Mouse (Mus musculus) thymus, postnatal 10 days (tissue): Measurements from ENCODE around the gene Trim2.

ENCODE experiments used
- DNase-seq, 2 experiments: peaks; one replicate each; pipeline ENCODE4 v3.0.0; 2021; ENCODE audit warnings: low spot score in 2 of 2

Gene Trim2

DNA sequence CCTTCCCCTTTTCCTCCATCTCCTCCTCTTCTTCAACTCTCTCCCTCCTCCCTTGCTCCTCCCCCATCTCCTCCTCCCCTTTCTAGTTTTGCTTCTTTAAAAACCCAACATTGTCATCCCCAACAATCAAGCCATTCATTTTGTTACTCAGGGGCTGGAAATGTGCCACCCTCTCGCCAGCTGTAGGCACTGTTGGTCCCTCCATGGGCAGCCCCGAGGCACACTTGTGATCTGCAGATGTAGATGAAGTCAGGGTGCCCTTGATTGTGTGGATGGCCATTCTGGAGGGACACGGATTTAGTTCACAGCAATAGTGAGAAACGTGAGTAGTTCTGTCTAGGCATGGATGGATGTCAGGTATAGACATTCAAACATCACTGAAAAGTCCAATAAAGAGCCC lies 17.7 kb downstream of the Trim2 start:
- DNase-seq: no peak

DNA sequence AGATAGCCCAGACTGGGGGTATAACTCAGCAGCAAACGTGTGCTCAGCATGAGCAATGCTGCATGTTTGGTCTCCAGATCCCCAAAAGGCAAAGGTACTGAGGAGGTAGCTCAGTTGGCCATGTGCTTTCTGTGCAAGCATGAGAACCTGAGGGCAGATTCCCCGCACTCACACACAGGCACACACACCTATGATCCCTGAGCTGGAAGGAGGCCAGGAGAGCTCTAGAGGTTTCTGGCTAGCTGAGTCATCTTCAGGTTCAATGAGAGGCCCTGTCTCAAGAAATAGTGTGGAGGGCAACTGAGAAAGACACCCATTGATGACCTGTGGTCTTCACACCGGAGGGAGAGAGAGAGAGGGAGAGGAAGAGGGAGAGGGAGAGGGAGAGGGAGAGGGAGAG lies 19.4 kb downstream of the Trim2 start:
- DNase-seq: no peak

DNA sequence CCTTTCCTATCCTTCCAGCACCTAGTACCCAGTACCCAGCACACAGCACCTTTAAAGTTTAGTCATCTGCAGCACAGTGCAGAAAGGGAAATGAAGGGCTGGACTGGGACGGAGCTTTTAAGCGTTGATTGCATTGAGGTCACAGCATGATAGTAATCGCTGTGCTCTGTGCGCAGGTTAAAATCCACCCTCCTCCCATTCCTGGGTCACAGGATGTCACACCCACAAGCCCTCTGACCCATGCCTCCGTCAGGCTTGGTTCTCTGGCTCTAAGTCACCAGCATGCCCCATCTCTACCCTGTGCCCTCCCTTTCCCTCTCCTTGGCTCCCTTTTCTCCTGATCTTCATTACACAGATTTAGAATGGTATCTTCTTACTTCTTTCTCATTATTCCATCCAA lies 20.4 kb downstream of the Trim2 start:
- DNase-seq: no peak

DNA sequence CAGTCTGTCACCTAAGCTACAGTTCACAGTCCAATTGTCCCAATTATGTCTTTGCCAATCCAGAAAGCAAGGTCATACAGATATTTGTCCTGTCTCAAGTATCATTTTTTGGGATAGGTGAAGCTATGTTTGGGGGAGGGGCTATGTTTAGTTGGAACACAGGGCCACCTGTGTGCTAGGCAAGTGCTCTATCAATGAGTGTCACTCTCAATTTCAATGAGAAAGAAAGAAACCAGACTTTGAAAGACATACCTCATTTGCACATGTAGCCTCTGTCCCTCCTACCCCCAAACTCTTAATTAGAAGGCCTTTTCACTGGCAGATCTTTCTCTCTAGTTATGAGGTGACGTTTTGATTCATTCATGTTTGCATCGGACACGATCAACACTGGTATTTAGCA lies 21.9 kb downstream of the Trim2 start:
- no peak for DNase-seq

DNA sequence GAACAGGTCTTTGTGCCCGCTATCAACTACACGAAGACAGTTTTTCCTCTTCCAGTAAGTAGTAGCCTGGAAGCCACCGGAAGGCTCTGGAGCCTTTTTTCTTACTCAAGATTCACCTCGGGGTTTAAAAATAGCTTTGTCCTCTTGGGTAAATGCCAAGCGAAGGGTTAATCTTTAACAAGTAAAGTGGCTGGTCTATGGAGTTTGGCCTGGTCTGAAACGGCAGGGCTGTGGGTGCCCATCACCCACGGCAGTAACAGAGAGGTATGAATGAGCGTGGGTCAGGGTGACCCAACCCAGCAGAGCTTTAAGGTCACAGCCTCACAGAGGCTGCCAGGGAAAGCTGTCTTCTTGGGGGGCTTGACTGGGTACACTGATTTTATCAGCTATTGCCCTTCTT lies 23.2 kb downstream of the Trim2 start:
- no peak for DNase-seq

DNA sequence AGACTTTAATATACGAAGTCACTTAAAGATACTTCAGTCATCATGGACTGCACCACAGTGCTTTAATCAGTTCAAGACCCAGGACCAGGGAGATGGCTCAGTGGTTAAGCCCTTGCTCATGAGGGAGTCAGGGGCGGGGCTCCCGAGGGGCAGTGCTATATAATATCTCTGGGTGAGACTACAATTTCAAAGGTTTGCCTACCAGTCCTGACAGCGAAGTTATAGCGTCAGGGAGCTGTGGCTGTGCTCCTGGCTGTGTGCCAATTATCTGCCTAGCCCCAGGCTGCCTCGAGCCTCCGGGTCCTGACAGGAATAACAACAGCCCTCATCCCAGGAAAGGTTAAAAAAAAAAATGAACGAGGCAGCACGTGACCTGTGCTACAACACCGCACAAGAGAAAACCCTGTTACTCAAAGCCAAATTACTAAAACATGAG lies 24.7 kb downstream of the Trim2 start:
- no peak for DNase-seq

DNA sequence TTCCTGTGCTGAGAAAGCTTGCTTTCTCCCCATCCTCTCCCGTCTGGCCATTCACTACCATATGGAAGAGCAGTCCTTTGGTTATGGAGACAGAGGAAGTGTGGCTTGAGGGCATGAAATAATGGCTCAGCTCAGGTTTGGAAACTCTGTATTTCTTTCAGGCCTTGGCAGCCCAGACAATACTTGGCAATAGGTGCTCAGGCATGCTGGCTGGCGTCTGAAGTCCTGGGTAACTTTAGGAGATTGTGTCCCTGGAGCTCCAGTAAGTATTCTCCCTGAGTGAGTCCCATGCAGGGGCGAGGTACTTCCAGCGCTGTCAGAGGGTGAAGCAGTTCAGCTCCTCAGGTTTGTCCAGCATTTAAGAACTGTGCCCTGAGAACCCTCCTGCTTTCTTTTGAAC lies 27.9 kb downstream of the Trim2 start:
- no peak for DNase-seq

DNA sequence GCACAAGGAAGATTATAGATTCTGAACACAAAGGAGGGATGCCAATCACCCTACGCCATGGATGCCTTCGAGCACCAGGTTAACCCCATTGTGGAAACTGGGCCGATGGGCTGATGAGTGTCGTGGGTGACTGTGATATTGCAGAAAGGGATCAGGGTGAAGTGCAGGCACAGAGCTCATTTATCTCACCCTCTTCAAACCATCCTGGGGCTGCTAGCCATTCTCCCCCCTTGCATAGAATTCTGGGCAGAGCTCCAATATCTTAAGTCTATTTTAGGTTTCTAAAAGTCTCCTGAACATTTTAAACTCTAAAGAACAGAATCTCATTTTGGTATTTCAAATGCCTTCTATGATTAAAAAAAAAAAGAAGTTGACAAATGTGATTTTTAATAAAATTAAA lies 31.6 kb downstream of the Trim2 start:
- DNase-seq: no peak

DNA sequence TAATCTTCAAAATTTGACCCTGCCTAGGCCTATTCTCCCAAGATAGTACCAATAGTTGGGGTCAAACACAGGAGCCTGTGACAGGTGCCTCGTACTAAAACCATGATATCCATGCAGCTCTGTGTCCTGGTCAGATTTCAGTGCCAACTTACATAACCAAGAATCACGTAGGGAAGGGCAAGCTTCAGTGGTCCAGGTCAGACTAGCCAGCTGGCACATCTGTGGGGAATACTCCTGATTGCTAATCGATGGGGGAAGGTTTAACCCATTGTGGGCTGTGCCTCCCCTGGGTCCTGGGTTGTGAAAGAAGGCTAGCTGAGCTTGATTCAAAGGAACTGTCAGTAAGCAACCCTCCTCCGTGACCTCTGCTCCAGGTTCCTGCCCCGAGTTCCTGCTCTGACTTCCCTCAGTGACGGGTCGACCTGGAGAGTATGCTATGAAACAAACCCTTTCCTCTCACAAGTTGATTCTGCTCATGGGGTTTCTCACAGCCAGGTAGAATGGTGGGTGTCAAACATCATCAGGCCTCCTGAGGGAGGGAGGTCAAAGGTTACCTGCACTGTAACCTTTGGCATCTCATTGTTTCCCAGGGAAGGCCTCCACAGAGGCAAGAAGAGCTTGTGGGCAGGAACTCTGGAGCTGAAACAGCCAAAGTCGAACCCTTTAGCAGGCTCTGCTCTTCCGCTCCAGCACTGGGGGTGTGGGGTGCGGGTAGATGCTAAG lies 34.2 kb downstream of the Trim2 start:
- no peak for DNase-seq

DNA sequence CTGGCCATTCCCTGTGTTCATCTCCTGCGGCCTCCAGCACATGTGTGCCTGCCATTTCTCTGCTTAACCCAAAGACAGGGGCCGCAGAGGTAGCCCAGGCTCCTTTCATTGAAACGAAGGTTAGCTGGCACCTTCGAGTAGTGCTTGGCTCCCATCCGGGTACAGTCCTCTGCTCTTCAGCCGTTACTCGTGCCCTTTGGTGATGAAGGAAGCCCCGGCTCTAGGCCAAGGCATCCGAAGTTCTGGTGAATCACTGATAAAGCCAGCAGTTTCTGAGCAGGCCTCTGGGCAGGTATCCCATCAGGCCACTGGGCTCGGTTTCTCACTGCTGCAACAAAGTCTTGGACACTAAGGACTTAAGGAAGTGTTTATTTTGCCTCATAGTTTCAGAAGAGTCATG lies 34.9 kb downstream of the Trim2 start:
- DNase-seq: no peak

DNA sequence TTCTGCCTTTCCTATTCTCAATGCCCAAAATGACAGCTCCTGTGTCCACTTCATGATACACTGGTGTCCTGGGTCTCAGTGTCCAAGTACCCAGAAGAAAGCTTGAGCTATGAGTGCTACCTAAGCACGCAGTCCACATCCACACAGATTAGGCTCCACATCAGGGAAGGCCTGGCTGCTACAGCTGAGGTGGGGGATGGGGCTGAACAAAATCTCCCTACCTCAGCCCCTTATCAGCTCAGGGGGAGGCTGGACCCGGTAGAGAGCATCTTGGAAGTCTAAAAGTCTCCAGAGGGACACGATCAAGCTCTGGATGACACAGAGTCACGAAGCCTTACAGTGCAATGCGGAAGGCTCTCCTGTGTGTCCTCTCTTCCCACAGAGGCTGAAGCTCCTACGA lies 35.6 kb downstream of the Trim2 start:
- DNase-seq: no peak

DNA sequence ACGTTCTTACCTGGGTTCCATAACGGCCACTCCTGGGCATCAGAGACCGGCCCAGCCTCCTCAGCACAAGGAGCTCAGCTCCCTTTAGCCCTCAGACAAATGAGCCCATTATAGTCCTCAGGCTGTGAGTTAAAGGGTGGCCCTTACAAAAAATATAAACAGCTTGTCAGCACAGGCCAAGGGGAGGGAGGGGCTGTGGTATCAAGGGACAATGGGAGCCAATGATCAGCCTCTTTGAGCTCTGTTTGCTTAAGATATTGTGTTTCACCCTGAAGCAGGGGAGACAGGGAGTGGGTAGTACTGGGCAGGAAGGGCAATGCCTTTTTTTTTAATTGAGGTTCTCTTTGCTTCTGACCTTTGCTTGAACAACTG lies 36.1 kb downstream of the Trim2 start:
- DNase-seq: no peak

DNA sequence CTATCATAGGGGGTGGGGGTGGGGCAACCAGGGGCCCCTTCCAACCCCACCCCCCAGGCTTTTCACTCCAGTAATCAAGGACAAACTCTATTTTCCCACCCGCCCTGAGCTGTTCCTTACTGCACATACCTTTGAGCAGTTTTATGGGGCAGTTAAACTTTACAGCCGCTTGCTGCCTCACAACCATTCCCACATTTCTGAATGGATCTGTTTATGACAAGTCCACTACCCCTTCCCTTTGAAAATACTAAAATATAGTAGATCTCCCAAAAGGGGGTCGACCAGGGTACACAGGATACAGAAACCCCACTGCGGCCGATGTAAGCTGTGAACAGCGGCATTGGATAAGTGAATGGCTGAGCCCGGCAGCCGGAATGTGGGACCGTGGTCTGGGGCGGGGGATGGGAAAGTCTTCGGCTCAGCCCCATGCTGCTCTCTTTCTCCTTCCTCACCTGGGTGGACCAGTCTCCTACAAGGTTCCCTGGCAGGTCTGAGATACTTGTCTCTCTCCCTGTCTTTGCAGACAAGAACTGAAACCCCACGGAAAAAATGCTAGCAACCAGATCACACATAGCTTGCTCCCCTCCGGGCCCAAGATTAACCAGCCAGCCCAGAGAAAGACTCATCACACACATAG lies 36.6 kb downstream of the Trim2 start:
- no peak for DNase-seq

DNA sequence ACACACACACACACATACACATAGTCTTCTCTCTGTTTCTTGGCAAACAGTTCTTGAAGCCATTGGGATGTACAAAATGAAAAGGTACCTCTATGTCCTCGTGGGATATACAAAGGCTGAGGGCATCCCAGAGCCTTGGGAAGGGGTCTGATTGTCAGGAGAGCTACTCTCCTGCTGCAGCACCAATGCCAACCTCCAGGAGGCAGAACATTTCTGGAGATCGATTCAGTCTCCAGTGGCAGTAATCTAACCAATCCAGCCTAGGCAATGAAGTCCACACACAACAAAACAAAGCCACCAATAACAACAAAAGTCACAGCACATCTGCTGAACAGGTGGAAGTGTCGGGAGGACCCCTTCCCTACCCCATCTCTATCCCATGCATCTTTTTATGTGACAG lies 38.2 kb downstream of the Trim2 start:
- DNase-seq: no peak

DNA sequence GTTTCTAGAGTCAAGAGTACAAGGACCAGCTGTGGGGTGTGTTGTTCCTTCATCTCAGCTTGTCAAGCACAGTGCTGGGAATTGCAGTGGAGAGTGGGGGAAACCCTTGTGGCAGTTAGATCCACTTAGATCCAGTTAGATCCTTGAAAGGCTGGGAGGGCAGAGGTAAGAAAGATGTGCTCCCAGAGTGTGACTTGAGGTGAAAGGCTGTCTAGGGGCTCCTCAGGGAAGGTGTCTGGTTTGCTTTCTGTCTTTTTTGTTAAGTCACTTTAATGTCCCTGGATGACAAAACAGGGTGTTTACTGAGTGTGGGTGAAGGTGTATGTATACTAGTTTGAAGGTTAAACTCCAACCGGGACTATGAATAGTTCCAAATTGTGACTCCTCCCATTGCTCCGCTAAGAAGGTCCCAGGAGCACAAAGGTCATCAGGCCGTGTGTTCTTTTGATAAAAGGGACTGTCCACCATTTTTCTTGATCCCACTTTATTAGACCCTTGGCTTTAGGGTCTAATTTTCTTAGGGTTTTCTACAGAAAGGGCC lies 40.2 kb downstream of the Trim2 start:
- DNase-seq: no peak

DNA sequence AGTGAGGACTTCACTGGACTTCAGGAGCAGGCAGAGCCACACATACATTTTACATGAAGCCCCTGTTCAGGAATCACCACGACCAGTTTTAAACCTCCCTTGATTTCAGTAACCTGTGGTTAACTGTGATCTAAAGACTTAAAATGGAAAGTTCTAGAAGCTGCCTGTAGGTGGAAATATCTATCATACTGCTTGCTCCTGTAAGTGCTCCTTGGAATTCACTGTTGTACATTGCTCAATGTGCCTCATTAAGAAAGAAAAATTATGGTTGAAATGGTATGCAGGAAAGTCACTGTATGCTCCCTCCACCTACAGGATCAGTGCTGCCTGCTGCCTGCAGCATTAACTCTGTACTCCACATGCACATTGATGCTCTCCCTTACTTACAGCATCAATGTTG lies 41.6 kb downstream of the Trim2 start:
- no peak for DNase-seq

DNA sequence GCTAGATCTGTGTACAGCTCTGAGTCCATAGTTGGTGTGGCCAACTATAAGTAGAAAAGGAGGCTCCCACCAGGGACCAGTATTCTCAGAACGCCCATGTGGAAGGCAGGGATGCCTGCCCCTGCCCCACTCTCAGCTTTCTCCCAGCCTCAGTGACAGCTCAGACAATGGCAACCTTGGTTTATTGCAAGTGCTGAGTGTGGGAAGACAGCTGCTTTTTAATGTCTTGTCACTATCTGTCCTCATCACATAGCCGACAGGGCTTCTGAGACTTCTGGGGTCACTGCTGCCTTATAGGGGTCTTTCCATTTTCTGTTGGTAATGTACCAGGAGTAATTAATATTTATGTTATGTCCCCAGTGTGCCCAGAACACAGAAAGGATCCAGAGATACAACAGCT lies 42.3 kb downstream of the Trim2 start:
- DNase-seq: no peak

DNA sequence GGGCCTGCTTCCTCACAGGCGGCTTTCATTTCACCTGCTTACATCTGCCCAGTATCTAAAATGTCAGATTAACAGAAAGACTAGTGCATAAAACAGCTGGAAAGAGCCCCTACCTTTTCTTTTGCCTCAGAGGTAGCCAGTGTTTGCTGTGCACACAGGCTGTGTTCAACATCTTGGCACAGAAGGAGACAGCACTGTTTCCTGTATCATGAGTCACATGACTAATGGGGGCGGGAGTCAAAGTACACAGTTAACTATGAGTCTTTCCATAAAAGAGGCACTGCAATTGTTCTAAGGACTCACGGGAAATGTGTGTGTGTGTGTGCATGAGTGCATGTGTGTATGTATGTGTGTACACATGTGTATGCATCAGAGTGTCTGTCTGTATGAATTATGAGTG lies 43.9 kb downstream of the Trim2 start:
- DNase-seq: no peak

DNA sequence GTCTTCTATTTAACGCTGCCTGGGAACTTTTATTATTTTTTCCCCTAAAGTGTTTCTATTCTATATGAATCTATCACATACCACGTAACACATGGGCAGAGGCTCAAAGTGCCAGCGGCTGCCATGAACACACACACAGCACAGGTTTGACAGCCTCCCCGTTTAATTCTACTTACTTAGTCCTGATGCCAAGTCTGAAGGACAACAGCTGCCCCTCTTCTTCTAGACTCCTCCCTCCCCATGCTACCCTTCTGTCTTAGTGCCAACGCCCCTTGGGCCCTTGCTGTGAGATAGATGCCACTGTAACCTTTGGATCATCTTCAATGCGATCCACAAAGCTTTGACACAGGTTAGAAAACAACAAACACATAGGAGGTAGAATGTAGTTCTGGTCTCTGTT lies 44.8 kb downstream of the Trim2 start:
- DNase-seq: no peak

DNA sequence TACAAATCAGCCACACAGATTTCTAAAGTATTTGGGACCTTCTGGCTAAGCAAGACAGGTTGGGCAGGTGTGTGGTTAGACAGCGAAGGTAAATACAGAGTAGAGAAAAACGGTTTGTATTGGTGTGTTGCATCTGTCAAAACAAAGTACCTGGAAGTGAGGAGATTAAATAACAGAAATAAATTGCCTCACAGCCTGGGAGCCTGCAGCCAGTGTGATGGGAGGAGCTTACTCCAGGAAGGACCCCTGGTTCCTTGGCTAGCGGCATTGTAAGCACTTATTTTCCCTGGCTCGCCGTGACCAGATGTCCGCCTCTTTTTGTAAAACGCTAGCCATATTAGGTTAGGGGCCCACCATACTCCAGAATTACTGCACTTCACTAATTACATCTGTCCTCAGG lies 45.8 kb downstream of the Trim2 start:
- no peak for DNase-seq

DNA sequence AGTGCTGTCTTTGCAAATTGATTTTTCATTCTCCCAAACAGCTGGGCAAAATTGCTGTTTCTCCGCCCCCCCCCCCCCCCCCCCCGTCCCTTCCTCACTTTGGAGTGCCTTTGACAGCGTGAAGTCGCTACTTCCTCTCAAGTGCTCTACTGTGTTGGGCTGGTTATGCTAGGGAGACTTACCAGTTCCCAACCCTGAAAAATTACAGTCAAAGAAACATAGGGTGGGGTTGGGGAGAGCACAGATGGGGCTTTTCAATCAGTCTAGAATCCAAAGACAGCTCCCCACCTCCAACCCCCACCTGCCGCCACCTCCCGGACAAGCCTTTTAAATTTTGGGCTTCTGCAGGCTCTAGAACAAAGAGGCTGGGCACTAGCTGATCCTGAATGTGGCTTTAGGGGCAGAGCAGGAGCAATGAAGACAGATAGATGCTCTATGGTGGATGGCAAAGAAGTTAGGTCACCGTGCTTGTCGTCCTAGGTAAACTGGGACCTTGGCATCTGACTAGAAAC lies 46.6 kb downstream of the Trim2 start:
- DNase-seq: no peak

DNA sequence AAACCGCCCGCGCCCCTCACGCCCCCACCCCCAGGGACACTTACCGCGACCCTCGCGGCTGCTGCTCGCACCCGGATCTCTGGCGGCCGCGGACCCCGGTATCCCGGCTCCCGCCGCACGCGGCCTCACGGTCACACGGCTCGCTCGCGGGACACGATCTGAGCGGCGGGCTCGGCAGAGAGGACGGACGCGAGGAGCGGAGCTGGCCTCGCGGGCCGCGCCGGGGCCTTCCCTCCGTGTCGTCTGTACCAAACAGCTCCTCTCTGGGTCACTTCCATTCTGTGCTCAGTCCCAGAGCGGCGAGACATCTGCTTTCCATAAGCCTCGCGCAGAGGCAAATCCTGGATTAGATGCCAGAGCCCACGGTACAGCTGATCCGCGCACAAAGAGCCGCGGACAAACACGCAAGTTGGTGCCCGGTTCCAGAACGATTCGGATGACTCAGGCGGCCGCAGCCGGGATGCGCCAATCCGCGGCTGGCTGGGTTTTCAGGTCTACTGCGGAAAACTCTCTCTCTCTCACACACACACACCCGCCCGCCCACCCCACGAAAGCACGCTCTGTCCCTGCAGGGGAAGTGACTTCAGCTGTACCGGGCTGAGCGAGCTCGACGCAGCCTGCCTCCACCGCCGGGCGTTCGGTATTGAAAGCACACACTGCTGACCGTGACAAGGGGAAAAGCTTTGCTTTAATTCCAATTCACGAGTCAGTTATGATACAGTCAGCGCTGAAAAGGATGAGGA lies 47.2 kb downstream of the Trim2 start:
- peak; percentile 24 to 48 for DNase-seq
